In genomic region chr12:86085873-86086272, GRCm38 (mm10) we compare ENCODE assay signal across 20 mouse cellular contexts. TPM values are rescaled to one million over a fixed set of nuclear protein-coding genes. Genes with fewer than 3 reads are reported as not detected.
DNase-seq lines count a peak whose midpoint lies in the region; ATAC-seq and TF ChIP-seq lines count a peak whose summit lies in the region.
"Had no signal": no experiment of that assay in that cellular context is flagged by ENCODE, and none has a peak within 500 bp of the region (broad histone marks: within the 10 kb centered on the region; RNA-seq: fewer than 3 reads in every experiment).

No protein-coding gene starts in this region.

- H3K4me2 ChIP-seq in heart, embryonic 15.5 days = no peak overlapping the region
- H3K4me2 ChIP-seq in intestine, embryonic 15.5 days (replicated peaks) = no peak overlapping the region
- H3K4me2 ChIP-seq: hindbrain, embryonic 13.5 days; kidney, embryonic 15.5 days; limb, embryonic 13.5 days; liver, embryonic 15.5 days had no signal

- H3K4me3 ChIP-seq in heart, embryonic 15.5 days = no peak overlapping the region
- H3K4me3 ChIP-seq in left cerebral cortex, adult 2 months = no peak overlapping the region
- H3K4me3 ChIP-seq in intestine, embryonic 15.5 days (replicated peaks) = no peak overlapping the region
- no peak overlapping the region for H3K4me3 ChIP-seq in hindbrain, embryonic 10.5 days
- H3K4me3 ChIP-seq: hindbrain, embryonic 13.5 days; kidney, embryonic 15.5 days; limb, embryonic 13.5 days; liver, embryonic 15.5 days had no signal

- 83% methylated on average over 7 of the region's 7 CpGs for WGBS in heart, embryonic 15.5 days
- WGBS in intestine, embryonic 15.5 days = 92% methylated on average over 7 of the region's 7 CpGs
- 94% methylated on average over 7 of the region's 7 CpGs for WGBS in hindbrain, embryonic 10.5 days

- peak overlapping the region; percentile 76 for H3K27ac ChIP-seq in heart, embryonic 15.5 days
- peak overlapping the region; percentile 36 for H3K27ac ChIP-seq in left cerebral cortex, adult 2 months
- H3K27ac ChIP-seq in intestine, embryonic 15.5 days = no peak overlapping the region
- H3K27ac ChIP-seq in hindbrain, embryonic 10.5 days = no peak overlapping the region
- H3K27ac ChIP-seq: hindbrain, embryonic 13.5 days; kidney, embryonic 15.5 days; limb, embryonic 13.5 days; liver, embryonic 15.5 days; stomach, postnatal 0 days had no signal

- H3K9me3 ChIP-seq in heart, embryonic 15.5 days (replicated peaks) = no peaks in the 10 kb centered on the region
- no peaks in the 10 kb centered on the region for H3K9me3 ChIP-seq in intestine, embryonic 15.5 days
- H3K9me3 ChIP-seq in hindbrain, embryonic 10.5 days = no peaks in the 10 kb centered on the region
- H3K9me3 ChIP-seq: hindbrain, embryonic 13.5 days; kidney, embryonic 15.5 days; limb, embryonic 13.5 days; liver, embryonic 15.5 days had no signal

- no peak for ATAC-seq in heart, embryonic 15.5 days (replicated peaks; ENCODE audit: insufficient number of reproducible peaks, insufficient read depth, low FRiP score, low read depth)
- no peak for ATAC-seq in intestine, embryonic 15.5 days
- ATAC-seq: lung, postnatal 0 days; midbrain, embryonic 16.5 days had no signal

- no peaks in the 10 kb centered on the region for H3K27me3 ChIP-seq in heart, embryonic 15.5 days
- no peaks in the 10 kb centered on the region for H3K27me3 ChIP-seq in intestine, embryonic 15.5 days (replicated peaks)
- H3K27me3 ChIP-seq in hindbrain, embryonic 10.5 days (ENCODE audit: insufficient read depth, poor library complexity, severe bottlenecking) = peaks cover 9% of the 10 kb centered on the region
- H3K27me3 ChIP-seq: limb, embryonic 13.5 days had no signal

- H3K4me1 ChIP-seq in heart, embryonic 15.5 days (replicated peaks) = peaks cover 45% of the 10 kb centered on the region
- H3K4me1 ChIP-seq in intestine, embryonic 15.5 days (replicated peaks) = peaks cover 7% of the 10 kb centered on the region
- peaks cover 12% of the 10 kb centered on the region for H3K4me1 ChIP-seq in hindbrain, embryonic 10.5 days (replicated peaks)

- TF ChIP-seq CTCF in left cerebral cortex, adult 2 months (IDR thresholded peaks at IDR 0.05) = no peak

- intact Hi-C loops in left cerebral cortex, adult 2 months (cut with DNase I) = no loop called here

- no peak overlapping the region for H3K9ac ChIP-seq in heart, embryonic 15.5 days
- no peak overlapping the region for H3K9ac ChIP-seq in intestine, embryonic 15.5 days
- H3K9ac ChIP-seq: hindbrain, embryonic 13.5 days; kidney, embryonic 15.5 days; limb, embryonic 13.5 days; liver, embryonic 15.5 days had no signal

- H3K36me3 ChIP-seq in heart, embryonic 15.5 days = peaks cover 6% of the 10 kb centered on the region
- no peaks in the 10 kb centered on the region for H3K36me3 ChIP-seq in intestine, embryonic 15.5 days
- H3K36me3 ChIP-seq in hindbrain, embryonic 10.5 days = peaks cover 50% of the 10 kb centered on the region
- H3K36me3 ChIP-seq: liver, embryonic 15.5 days had no signal

- DNase-seq in cerebellum, adult 9-10 months = peak; percentile 40
- DNase-seq in cerebellum, adult 11 months = no peak
- DNase-seq in heart, adult 18-20 months = no peak
- DNase-seq in 3T3-L1 (ENCODE audit: low read depth, low spot score) = peak; percentile 26
- peak in 1 of 2 experiments; percentile 55 for DNase-seq in left cerebral cortex, adult 2 months (ENCODE audit: extremely low spot score in 1 of 2, low spot score in 2 of 2)
- DNase-seq in hindbrain, embryonic 10.5 days (ENCODE audit: low spot score) = no peak
- DNase-seq: adrenal gland, adult 8-10 months; cerebellum, adult 11-12 months; layer of hippocampus, postnatal 36 days; thymus, postnatal 36 days had no signal

RNA-seq across cellular contexts. Expression of gene Ift43, which starts 3.5 kb away (rescaled TPM):
- polyA plus RNA-seq in heart, embryonic 15.5 days (2015; fragmentation: Nextera tagmentation; extraction: Ambion mirVana) = 106 and 130 TPM in 2 replicates
- 10 to 100 TPM; 21.5 to 23.9 TPM for total RNA-seq in heart, adult 18-20 months (2021)
- total RNA-seq in left cerebral cortex, adult 2 months (2021) = 10 to 100 TPM; 15.3 to 16.9 TPM
- 69.2 and 73.7 TPM in 2 replicates for polyA plus RNA-seq in intestine, embryonic 15.5 days (2015; fragmentation: Nextera tagmentation; extraction: Ambion mirVana)
- 86.4 and 94.1 TPM in 2 replicates for polyA plus RNA-seq in hindbrain, embryonic 10.5 days (2016; fragmentation: Nextera tagmentation; extraction: Ambion mirVana)
- total RNA-seq: megakaryocyte-erythroid progenitor cell, adult 5-6 weeks had no signal

RNA-seq across cellular contexts. Expression of gene Tgfb3, which starts 7.0 kb away (rescaled TPM):
- polyA plus RNA-seq in heart, embryonic 15.5 days (2015; fragmentation: Nextera tagmentation; extraction: Ambion mirVana) = 22.2 and 31.9 TPM in 2 replicates
- total RNA-seq in heart, adult 18-20 months (2021) = 10 to 100 TPM; 13.1 to 13.5 TPM
- 10 to 100 TPM; 15.4 to 16.0 TPM for total RNA-seq in left cerebral cortex, adult 2 months (2021)
- polyA plus RNA-seq in intestine, embryonic 15.5 days (2015; fragmentation: Nextera tagmentation; extraction: Ambion mirVana) = 22.8 and 23.4 TPM in 2 replicates
- 7.0 and 8.4 TPM in 2 replicates for polyA plus RNA-seq in hindbrain, embryonic 10.5 days (2016; fragmentation: Nextera tagmentation; extraction: Ambion mirVana)
- total RNA-seq: megakaryocyte-erythroid progenitor cell, adult 5-6 weeks had no signal

Comparison
In these comparisons a context has a peak if more than half of its experiments do, and no peak if none do; other contexts are left out.
1. DNase-seq: peak in cerebellum, adult 9-10 months (single experiment) and 3T3-L1 (single experiment); none in cerebellum, adult 11 months (single experiment), heart, adult 18-20 months (0 of 2) and hindbrain, embryonic 10.5 days (single experiment).
2. H3K27ac ChIP-seq: peak in heart, embryonic 15.5 days (single experiment) and left cerebral cortex, adult 2 months (single experiment); none in intestine, embryonic 15.5 days (single experiment) and hindbrain, embryonic 10.5 days (single experiment).